Mouse (Mus musculus): ENCODE measurements around the gene Pde6b. TPM values are rescaled to one million over a fixed set of nuclear protein-coding genes. Genes with fewer than 3 reads are reported as not detected.

Pde6b gene
- polyA plus RNA-seq, 1 experiment from 2014 or later = 0.40 TPM

- 73% methylated on average over 2 of the region's 2 CpGs for WGBS
- Histone ChIP-seq H3K9me3 (no peaks in the 10 kb centered on the region), H3K4me3 (no peak overlapping the region), H3K36me3 (no peaks in the 10 kb centered on the region), H3K27me3 (ENCODE audit: insufficient read depth, poor library complexity, severe bottlenecking) (no peaks in the 10 kb centered on the region), H3K4me1 (no peaks in the 10 kb centered on the region), H3K27ac (no peak overlapping the region)
- no peak for DNase-seq (ENCODE audit: low spot score)
Observed at GRCm38 (mm10) chr5:108414711-108415110, 26.5 kb downstream of the Pde6b start.

GRCm38 (mm10) chr5:108422741-108423140, 34.5 kb downstream of the Pde6b start:
- Histone ChIP-seq H3K9me3 (no peaks in the 10 kb centered on the region), H3K4me1 (no peaks in the 10 kb centered on the region), H3K4me3 (no peak overlapping the region), H3K36me3 (no peaks in the 10 kb centered on the region), H3K27ac (no peak overlapping the region), H3K27me3 (ENCODE audit: insufficient read depth, poor library complexity, severe bottlenecking) (no peaks in the 10 kb centered on the region)
- WGBS = 74% methylated on average over 3 of the region's 3 CpGs
- no peak for DNase-seq (ENCODE audit: low spot score)

- WGBS = 82% methylated on average over 2 of the region's 2 CpGs
- no peaks in the 10 kb centered on the region for H3K4me1 ChIP-seq
Observed at GRCm38 (mm10) chr5:108423427-108423826, 35.2 kb downstream of the Pde6b start.

GRCm38 (mm10) chr5:108427186-108427585, 39.0 kb downstream of the Pde6b start:
- no peak overlapping the region for H3K27ac ChIP-seq
- DNase-seq (ENCODE audit: low spot score) = no peak
- H3K4me1 ChIP-seq = no peaks in the 10 kb centered on the region
- WGBS = 50% methylated on average over 1 of the region's 1 CpGs
- H3K4me3 ChIP-seq = no peak overlapping the region
- no peaks in the 10 kb centered on the region for H3K27me3 ChIP-seq (ENCODE audit: insufficient read depth, poor library complexity, severe bottlenecking)
- no peaks in the 10 kb centered on the region for H3K9me3 ChIP-seq
- H3K36me3 ChIP-seq = peaks cover 25% of the 10 kb centered on the region

More at GRCm38 (mm10) chr5:108423427-108423826, 35.2 kb downstream of the Pde6b start:
- H3K27ac ChIP-seq = no peak overlapping the region
- H3K27me3 ChIP-seq (ENCODE audit: insufficient read depth, poor library complexity, severe bottlenecking) = no peaks in the 10 kb centered on the region
- H3K9me3 ChIP-seq = no peaks in the 10 kb centered on the region
- no peak overlapping the region for H3K4me3 ChIP-seq
- H3K36me3 ChIP-seq = no peaks in the 10 kb centered on the region
- no peak for DNase-seq (ENCODE audit: low spot score)

GRCm38 (mm10) chr5:108431196-108431595, 43.0 kb downstream of the Pde6b start:
- Histone ChIP-seq H3K36me3 (peaks cover 34% of the 10 kb centered on the region), H3K4me1 (peaks cover 15% of the 10 kb centered on the region), H3K4me3 (no peak overlapping the region), H3K27ac (no peak overlapping the region), H3K9me3 (no peaks in the 10 kb centered on the region), H3K27me3 (ENCODE audit: insufficient read depth, poor library complexity, severe bottlenecking) (peaks cover 10% of the 10 kb centered on the region; the same call in 1 of the 2 replicates)
- no peak for DNase-seq (ENCODE audit: low spot score)
- 81% methylated on average over 6 of the region's 6 CpGs for WGBS

- Histone ChIP-seq H3K4me3 (peak within 1 kb of the TSS; percentile 98), H3K27me3 (ENCODE audit: insufficient read depth, poor library complexity, severe bottlenecking) (peaks cover 19% of the 10 kb centered on the region; the same call in 1 of the 2 replicates), H3K36me3 (peaks cover 34% of the 10 kb centered on the region), H3K9me3 (no peaks in the 10 kb centered on the region), H3K4me1 (peaks cover 15% of the 10 kb centered on the region), H3K27ac (peak within 1 kb of the TSS; percentile 96)
- WGBS = 1% methylated on average over 42 of the region's 42 CpGs
- peak; percentile 97 for DNase-seq (ENCODE audit: low spot score)
Observed at GRCm38 (mm10) chr5:108433804-108434587, 45.8 kb downstream of the Pde6b start, which contains the start of gene Atp5k. Gene Atp5k, minus strand, starts transcription at chr5:108434448.

GRCm38 (mm10) chr5:108436101-108436500, 47.9 kb downstream of the Pde6b start:
- H3K36me3 ChIP-seq = peaks cover 17% of the 10 kb centered on the region
- WGBS = 69% methylated on average over 2 of the region's 2 CpGs
- H3K4me1 ChIP-seq = peaks cover 15% of the 10 kb centered on the region
- H3K9me3 ChIP-seq = no peaks in the 10 kb centered on the region
- H3K27me3 ChIP-seq (ENCODE audit: insufficient read depth, poor library complexity, severe bottlenecking) = peaks cover 19% of the 10 kb centered on the region; the same call in 1 of the 2 replicates
- H3K27ac ChIP-seq = no peak overlapping the region
- H3K4me3 ChIP-seq = no peak overlapping the region
- no peak for DNase-seq (ENCODE audit: low spot score)

GRCm38 (mm10) chr5:108446973-108447372, 58.8 kb downstream of the Pde6b start:
- WGBS = 75% methylated on average over 3 of the region's 3 CpGs
- no peaks in the 10 kb centered on the region for H3K36me3 ChIP-seq
- no peak overlapping the region for H3K27ac ChIP-seq
- no peaks in the 10 kb centered on the region for H3K9me3 ChIP-seq
- no peak overlapping the region for H3K4me3 ChIP-seq
- DNase-seq (ENCODE audit: low spot score) = no peak
- H3K27me3 ChIP-seq (ENCODE audit: insufficient read depth, poor library complexity, severe bottlenecking) = peaks cover 37% of the 10 kb centered on the region
- peaks cover 16% of the 10 kb centered on the region for H3K4me1 ChIP-seq

GRCm38 (mm10) chr5:108447857-108448256, 59.7 kb downstream of the Pde6b start:
- no peak for DNase-seq (ENCODE audit: low spot score)
- Histone ChIP-seq H3K4me1 (peaks cover 16% of the 10 kb centered on the region), H3K27ac (no peak overlapping the region), H3K9me3 (no peaks in the 10 kb centered on the region), H3K27me3 (ENCODE audit: insufficient read depth, poor library complexity, severe bottlenecking) (peaks cover 37% of the 10 kb centered on the region), H3K36me3 (no peaks in the 10 kb centered on the region), H3K4me3 (no peak overlapping the region)
- 77% methylated on average over 7 of the region's 7 CpGs for WGBS

GRCm38 (mm10) chr5:108448785-108449668, 60.8 kb downstream of the Pde6b start, which contains the start of gene Mfsd7a:
Gene Mfsd7a, minus strand, starts transcription at chr5:108448891.
- peak; percentile 83 for DNase-seq (ENCODE audit: low spot score)
- Histone ChIP-seq H3K27me3 (ENCODE audit: insufficient read depth, poor library complexity, severe bottlenecking) (peaks cover 37% of the 10 kb centered on the region), H3K36me3 (no peaks in the 10 kb centered on the region), H3K4me1 (peaks cover 16% of the 10 kb centered on the region), H3K27ac (peak within 1 kb of the TSS; percentile 73), H3K4me3 (peak within 1 kb of the TSS; percentile 58), H3K9me3 (no peaks in the 10 kb centered on the region)
- 9% methylated on average over 24 of the region's 24 CpGs for WGBS

- H3K27me3 ChIP-seq (ENCODE audit: insufficient read depth, poor library complexity, severe bottlenecking) = peaks cover 21% of the 10 kb centered on the region
- H3K36me3 ChIP-seq = no peaks in the 10 kb centered on the region
- DNase-seq (ENCODE audit: low spot score) = no peak
- 80% methylated on average over 8 of the region's 8 CpGs for WGBS
- no peak overlapping the region for H3K27ac ChIP-seq
- H3K4me1 ChIP-seq = peaks cover 16% of the 10 kb centered on the region
- H3K9me3 ChIP-seq = no peaks in the 10 kb centered on the region
- H3K4me3 ChIP-seq = no peak overlapping the region
Observed at GRCm38 (mm10) chr5:108450837-108451540, 62.8 kb downstream of the Pde6b start.

- Histone ChIP-seq H3K36me3 (no peaks in the 10 kb centered on the region), H3K27me3 (ENCODE audit: insufficient read depth, poor library complexity, severe bottlenecking) (peaks cover 16% of the 10 kb centered on the region), H3K4me3 (no peak overlapping the region), H3K9me3 (no peaks in the 10 kb centered on the region), H3K27ac (no peak overlapping the region), H3K4me1 (peaks cover 16% of the 10 kb centered on the region)
- WGBS = 83% methylated on average over 1 of the region's 1 CpGs
- no peak for DNase-seq (ENCODE audit: low spot score)
Observed at GRCm38 (mm10) chr5:108451611-108452010, 63.4 kb downstream of the Pde6b start.
